20 mouse cellular contexts compared by ENCODE assay signal in the genomic region with DNA sequence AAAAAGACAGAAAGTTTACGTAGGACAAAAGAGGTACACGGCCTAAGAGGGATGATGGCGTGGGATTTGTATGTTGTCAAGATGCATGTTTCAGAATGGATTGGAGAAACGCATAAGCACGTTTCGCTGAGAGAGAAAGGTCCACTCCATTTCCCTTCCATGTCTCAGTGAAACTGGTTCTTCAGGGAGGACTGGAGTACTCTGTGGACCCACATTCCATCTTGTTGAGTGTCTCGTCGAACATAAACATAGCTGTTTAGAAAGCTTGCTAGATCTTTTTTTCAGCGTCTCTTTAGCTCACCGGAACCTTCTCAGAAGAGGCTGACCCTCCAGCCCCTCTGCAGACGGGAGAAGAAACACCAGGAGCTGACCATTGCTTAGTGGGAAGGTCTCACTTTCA.
"Had no signal": no experiment of that assay in that cellular context is flagged by ENCODE, and none has a peak within 500 bp of the region (broad histone marks: within the 10 kb centered on the region; RNA-seq: fewer than 3 reads in every experiment).

No protein-coding gene starts in this region.

- H3K36me3 ChIP-seq: liver, embryonic 12.5 days; midbrain, embryonic 10.5 days; midbrain, embryonic 12.5 days; neural tube, embryonic 13.5 days; neural tube, embryonic 15.5 days had no signal

- H3K27me3 ChIP-seq: liver, embryonic 12.5 days; midbrain, embryonic 12.5 days; neural tube, embryonic 15.5 days had no signal

- H3K4me2 ChIP-seq: liver, embryonic 12.5 days; lung, embryonic 14.5 days; midbrain, embryonic 12.5 days; neural tube, embryonic 13.5 days; neural tube, embryonic 15.5 days had no signal

- DNase-seq: lung, adult 18-20 months; lung, embryonic 14.5 days; lung, postnatal 4 days; midbrain, embryonic 14.5 days; retina, postnatal 1 day; right cerebral cortex, adult 18-20 months; right cerebral cortex, postnatal 25 days; right cerebral cortex, postnatal 4 days; spleen, adult 18-20 months; thymus, adult 18-20 months; thymus, postnatal 14 days; thymus, postnatal 36 days had no signal

- ATAC-seq: liver, embryonic 12.5 days; midbrain, embryonic 16.5 days had no signal

- H3K4me3 ChIP-seq: liver, embryonic 12.5 days; midbrain, embryonic 10.5 days; midbrain, embryonic 12.5 days; myocyte; neural tube, embryonic 13.5 days; neural tube, embryonic 15.5 days had no signal

- H3K4me1 ChIP-seq: liver, embryonic 12.5 days; midbrain, embryonic 10.5 days; midbrain, embryonic 12.5 days; neural tube, embryonic 13.5 days had no signal

- H3K27ac ChIP-seq: liver, embryonic 12.5 days; liver, embryonic 14.5 days; midbrain, embryonic 10.5 days; midbrain, embryonic 12.5 days; neural tube, embryonic 13.5 days; neural tube, embryonic 15.5 days had no signal

- H3K9me3 ChIP-seq: liver, embryonic 12.5 days; midbrain, embryonic 10.5 days; midbrain, embryonic 12.5 days; neural tube, embryonic 13.5 days; neural tube, embryonic 15.5 days had no signal

- H3K9ac ChIP-seq: liver, embryonic 12.5 days; liver, embryonic 14.5 days; lung, embryonic 14.5 days; midbrain, embryonic 12.5 days; neural tube, embryonic 13.5 days; neural tube, embryonic 15.5 days had no signal
